Mouse (Mus musculus) lung, embryonic 16.5 days (tissue): ENCODE results near the gene Mef2c. TPM values are rescaled to one million over a fixed set of nuclear protein-coding genes. Genes with fewer than 3 reads are reported as not detected.

Experiments used
- ATAC-seq: fragments of 200-750 bp; cut with Nextera tagmentation; 2 replicates; pipeline ENCODE4 v1.8.0; 2017; ENCODE audit warnings: low read depth, mild to moderate bottlenecking, moderate library complexity
- H3K27ac ChIP-seq: fragments of 300-500 bp; sonication (generic); 2 replicates; pipeline ENCODE4 v1.5.1; 2014; ENCODE audit warnings: mild to moderate bottlenecking, control low read depth, low read length
- H3K27me3 ChIP-seq: fragments of 300-500 bp; sonication (generic); 2 replicates; pipeline ENCODE4 v1.6.1; 2014; ENCODE audit warnings: low read depth, low read length, mixed read lengths; ENCODE audit not compliant: control insufficient read depth, insufficient read depth
- H3K36me3 ChIP-seq: fragments of 300-500 bp; sonication (generic); 2 replicates; pipeline ENCODE4 v1.6.1; 2014; ENCODE audit warnings: low read length; ENCODE audit not compliant: control insufficient read depth, insufficient read depth
- H3K4me1 ChIP-seq: fragments of 300-500 bp; sonication (generic); replicated peaks from 2 replicates; pipeline ENCODE4 v1.6.1; 2014; ENCODE audit warnings: low read length, mixed read lengths; ENCODE audit not compliant: control insufficient read depth, insufficient read depth
- H3K4me2 ChIP-seq: fragments of 300-500 bp; sonication (generic); 2 replicates; pipeline ENCODE4 v1.6.1; 2014; ENCODE audit warnings: low read depth, low read length, control low read depth
- H3K4me3 ChIP-seq: fragments of 300-500 bp; sonication (generic); 2 replicates; pipeline ENCODE4 v1.5.1; 2014; ENCODE audit warnings: mild to moderate bottlenecking, low read length, control low read depth
- H3K9ac ChIP-seq: fragments of 300-500 bp; sonication (generic); 2 replicates; pipeline ENCODE4 v1.6.1; 2014; ENCODE audit warnings: low read length, control low read depth
- H3K9me3 ChIP-seq: fragments of 300-500 bp; sonication (generic); 2 replicates; pipeline ENCODE4 v1.6.1; 2016; ENCODE audit warnings: low read length; ENCODE audit not compliant: control insufficient read depth
- WGBS: fragments of 180-500 bp; shearing (Covaris S2); extraction: QIAGEN DNeasy Blood & Tissue Kit; methylation state at CpG from one replicate; pipeline ENCODE4 v1.1.7; 2014; 5-methylcytosine and 5-hydroxymethylcytosine counted together
- polyA plus RNA-seq: library from polyadenylated mRNA; unstranded; fragments of >200 nt; fragmentation: Nextera tagmentation; extraction: Ambion mirVana; gene quantifications from 2 replicates; pipeline ENCODE4 v1.2.1, GENCODE M21; 2015

Gene Mef2c
- 60.2 and 67.2 TPM in 2 replicates for polyA plus RNA-seq

DNA sequence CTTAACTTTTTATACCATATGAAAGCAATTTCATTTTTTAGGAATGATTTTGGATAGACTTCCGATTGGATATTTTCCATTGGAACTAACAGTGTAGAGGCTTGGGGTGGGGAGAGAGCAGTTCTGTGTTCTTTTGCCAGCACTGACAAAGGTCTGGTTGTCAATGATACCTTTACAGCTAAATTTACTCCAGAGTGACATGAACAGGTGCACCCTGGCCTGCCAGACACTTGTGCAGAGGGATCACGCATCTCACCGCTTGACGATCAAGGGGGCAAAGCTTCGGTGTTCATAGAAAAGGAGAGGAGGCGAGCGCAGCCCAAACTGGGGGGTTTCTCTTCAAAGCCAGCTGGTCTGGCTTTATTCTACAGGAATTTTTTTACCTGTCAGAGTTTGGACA, at the start of gene Mef2c:
Mef2c (plus strand) TSS at position 116 of the 400 bp plus-strand sequence.
- H3K27ac ChIP-seq, result no peak within 1 kb of the TSS
- 82% methylated on average over 7 of the region's 7 CpGs for WGBS
- no peak within 1 kb of the TSS for H3K9ac ChIP-seq
- no peak for ATAC-seq
- no peak within 1 kb of the TSS for H3K4me2 ChIP-seq
- H3K27me3 ChIP-seq, result no peaks in the 10 kb centered on the region
- H3K9me3 ChIP-seq, result no peaks in the 10 kb centered on the region
- no peak within 1 kb of the TSS for H3K4me3 ChIP-seq
- H3K36me3 ChIP-seq, result no peaks in the 10 kb centered on the region
- no peaks in the 10 kb centered on the region for H3K4me1 ChIP-seq

DNA sequence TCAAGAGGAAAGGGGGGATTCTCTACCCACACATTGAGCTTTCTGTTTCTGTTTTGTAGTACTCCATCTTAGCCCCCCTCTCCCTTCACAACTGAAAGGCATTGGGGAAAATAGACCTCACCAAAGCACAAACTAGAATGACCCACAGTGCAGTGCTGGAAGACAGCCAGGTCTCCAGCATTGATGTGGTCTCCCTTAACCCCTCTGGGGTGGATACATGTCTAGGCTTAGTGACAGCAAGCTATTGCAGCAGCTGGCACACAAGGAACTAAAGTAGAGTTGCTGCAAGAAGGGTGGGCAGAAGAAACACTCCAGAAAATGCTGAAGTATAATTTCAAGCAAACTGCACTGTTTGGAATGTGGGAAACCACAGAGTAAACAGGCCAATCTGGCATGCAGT, 45.1 kb upstream of the Mef2c start:
- Histone ChIP-seq H3K4me1 (no peaks in the 10 kb centered on the region), H3K9ac (no peak overlapping the region), H3K4me2 (no peak overlapping the region), H3K9me3 (no peaks in the 10 kb centered on the region), H3K4me3 (no peak overlapping the region), H3K36me3 (no peaks in the 10 kb centered on the region), H3K27me3 (no peaks in the 10 kb centered on the region), H3K27ac (no peak overlapping the region)
- peak; percentile 71 for ATAC-seq

DNA sequence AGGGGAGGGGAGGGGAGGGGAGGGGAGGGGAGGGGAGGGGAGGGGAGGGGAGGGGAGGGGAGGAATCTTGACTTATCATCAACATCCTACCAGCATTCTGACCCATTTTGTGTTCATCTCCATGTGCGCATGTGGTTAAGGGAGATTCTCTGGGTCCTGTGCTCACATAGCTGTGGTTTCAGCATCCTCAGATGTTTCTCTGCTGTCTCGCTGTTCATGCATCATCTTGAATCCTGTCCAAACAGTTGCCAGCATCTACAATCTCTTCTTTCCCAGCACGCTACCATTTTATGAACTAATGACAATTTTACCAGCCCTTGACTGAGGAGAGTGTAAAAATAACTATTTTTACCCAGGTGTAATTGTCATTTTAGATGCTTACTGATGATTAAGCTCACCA, 44.2 kb upstream of the Mef2c start:
- 84% methylated on average over 3 of the region's 3 CpGs for WGBS
- no peak for ATAC-seq
- no peak overlapping the region for H3K27ac ChIP-seq

DNA sequence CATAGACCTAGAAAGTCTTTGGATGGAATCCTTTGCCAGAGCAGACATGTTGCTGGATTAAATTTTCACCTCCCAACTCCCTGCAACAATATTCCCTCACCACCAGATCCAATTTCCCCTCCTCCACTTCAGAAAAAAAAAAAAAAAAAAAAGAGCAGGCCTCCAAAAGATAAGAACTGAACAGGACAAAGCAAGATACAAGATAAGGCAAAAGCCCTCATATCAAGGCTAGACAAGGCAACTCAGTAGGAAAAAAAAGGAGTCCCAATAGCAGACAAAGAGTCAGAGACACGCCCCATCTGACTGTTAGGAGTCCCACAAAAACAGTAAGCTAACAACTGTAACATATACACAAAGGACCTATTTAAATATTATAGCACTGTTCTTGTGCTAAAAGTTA, 43.2 kb upstream of the Mef2c start:
- H3K27ac ChIP-seq, result no peak overlapping the region
- H3K9ac ChIP-seq, result no peak overlapping the region
- H3K4me3 ChIP-seq, result no peak overlapping the region
- H3K27me3 ChIP-seq, result no peaks in the 10 kb centered on the region
- no peak overlapping the region for H3K4me2 ChIP-seq
- 79% methylated on average over 1 of the region's 1 CpGs for WGBS
- no peak for ATAC-seq
- H3K36me3 ChIP-seq, result no peaks in the 10 kb centered on the region
- no peaks in the 10 kb centered on the region for H3K9me3 ChIP-seq
- no peaks in the 10 kb centered on the region for H3K4me1 ChIP-seq

More for the DNA sequence above, 44.2 kb upstream of the Mef2c start:
- H3K4me1 ChIP-seq, result no peaks in the 10 kb centered on the region
- no peak overlapping the region for H3K4me3 ChIP-seq
- H3K4me2 ChIP-seq, result no peak overlapping the region
- H3K27me3 ChIP-seq, result no peaks in the 10 kb centered on the region
- H3K9me3 ChIP-seq, result no peaks in the 10 kb centered on the region
- no peaks in the 10 kb centered on the region for H3K36me3 ChIP-seq
- H3K9ac ChIP-seq, result no peak overlapping the region

DNA sequence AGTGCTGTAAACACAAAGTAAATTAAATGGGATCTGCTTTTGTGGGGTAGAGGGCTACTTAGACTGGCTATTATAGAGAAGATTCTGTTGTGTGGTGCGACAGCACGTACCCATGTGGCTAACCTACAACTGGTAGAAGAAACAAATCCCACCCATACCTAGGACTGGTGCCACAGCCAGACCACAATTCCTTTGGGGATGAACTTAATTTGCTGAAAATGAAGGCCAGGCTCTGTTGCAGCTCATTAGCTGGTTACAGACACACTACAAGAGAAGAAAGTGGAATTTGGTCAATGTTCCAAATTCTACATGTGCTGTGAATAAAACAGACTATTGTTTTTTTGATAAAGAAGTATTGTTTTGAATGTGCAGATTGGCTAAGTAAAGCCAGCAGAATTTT, 42.3 kb upstream of the Mef2c start:
- Histone ChIP-seq H3K27me3 (no peaks in the 10 kb centered on the region), H3K36me3 (no peaks in the 10 kb centered on the region), H3K4me1 (no peaks in the 10 kb centered on the region), H3K4me2 (no peak overlapping the region), H3K27ac (peak overlapping the region; percentile 74), H3K9me3 (no peaks in the 10 kb centered on the region), H3K9ac (no peak overlapping the region), H3K4me3 (no peak overlapping the region)
- ATAC-seq, result peak; percentile 41
- 82% methylated on average over 2 of the region's 2 CpGs for WGBS

DNA sequence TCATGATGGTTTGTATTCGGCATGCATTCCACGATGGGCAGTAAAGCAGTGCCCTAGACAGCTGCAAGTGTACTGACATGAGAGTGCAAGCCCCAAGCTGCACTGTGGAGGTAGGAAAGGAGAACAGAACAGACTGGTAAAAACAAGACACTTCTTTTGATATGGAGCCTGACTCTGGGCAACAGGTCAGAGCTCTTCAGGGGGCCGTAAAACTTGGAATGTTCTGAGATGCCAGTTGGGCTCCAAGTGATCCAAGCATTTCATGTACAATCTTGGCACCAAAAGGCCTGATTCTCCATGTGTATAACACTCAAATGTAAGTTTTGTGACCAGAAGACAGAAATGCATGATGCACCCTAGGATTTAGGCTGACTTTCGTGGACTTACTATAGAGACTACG, 37.1 kb upstream of the Mef2c start:
- H3K4me3 ChIP-seq, result no peak overlapping the region
- H3K9me3 ChIP-seq, result no peaks in the 10 kb centered on the region
- H3K27ac ChIP-seq, result no peak overlapping the region
- no peak overlapping the region for H3K4me2 ChIP-seq
- H3K27me3 ChIP-seq, result no peaks in the 10 kb centered on the region
- no peak overlapping the region for H3K9ac ChIP-seq
- H3K36me3 ChIP-seq, result no peaks in the 10 kb centered on the region
- WGBS, result 84% methylated on average over 5 of the region's 5 CpGs
- no peaks in the 10 kb centered on the region for H3K4me1 ChIP-seq
- no peak for ATAC-seq

DNA sequence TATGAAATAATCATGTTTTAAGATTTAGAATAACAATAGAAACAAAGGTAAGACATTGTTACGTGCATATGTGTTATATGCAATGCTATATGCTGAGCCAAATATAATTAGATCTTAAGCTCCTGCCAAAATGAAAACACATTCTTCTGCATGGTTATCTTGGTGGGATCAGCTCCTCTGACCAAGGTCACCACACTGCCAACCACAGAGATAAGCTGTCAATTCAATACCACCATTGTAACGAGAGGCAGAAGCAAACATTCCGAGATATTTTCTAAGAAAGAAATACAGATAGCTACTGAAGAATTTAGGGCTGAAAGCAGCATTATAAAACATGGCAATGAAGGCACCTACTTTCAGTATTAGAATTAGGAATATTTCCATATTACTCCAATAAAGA, 35.0 kb upstream of the Mef2c start:
- Histone ChIP-seq H3K9ac (no peak overlapping the region), H3K4me3 (no peak overlapping the region), H3K27ac (no peak overlapping the region), H3K4me2 (no peak overlapping the region), H3K27me3 (no peaks in the 10 kb centered on the region), H3K36me3 (no peaks in the 10 kb centered on the region), H3K4me1 (no peaks in the 10 kb centered on the region), H3K9me3 (no peaks in the 10 kb centered on the region)
- ATAC-seq, result no peak
- WGBS, result 60% methylated on average over 3 of the region's 3 CpGs

DNA sequence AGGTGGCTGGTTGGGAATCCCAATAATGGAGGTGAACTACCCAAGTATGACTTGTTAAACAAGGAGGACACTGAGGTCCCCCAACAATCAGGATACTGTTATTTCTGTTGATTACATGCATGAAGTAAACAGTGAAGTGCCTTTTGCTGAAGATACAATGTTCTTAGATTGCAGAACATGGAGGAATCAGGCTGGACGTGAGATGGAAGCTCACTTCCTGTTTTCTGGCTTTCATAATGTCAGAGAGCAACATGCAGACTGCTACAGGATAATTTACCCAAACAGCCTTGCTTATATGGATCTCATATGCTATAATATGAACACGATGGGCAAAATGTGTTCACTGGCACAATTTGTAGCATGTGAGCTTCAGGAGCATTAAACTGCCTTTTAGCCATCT, 30.1 kb upstream of the Mef2c start:
- 82% methylated on average over 2 of the region's 2 CpGs for WGBS
- no peak overlapping the region for H3K4me2 ChIP-seq
- H3K36me3 ChIP-seq, result no peaks in the 10 kb centered on the region
- H3K4me3 ChIP-seq, result no peak overlapping the region
- no peaks in the 10 kb centered on the region for H3K9me3 ChIP-seq
- no peak for ATAC-seq
- no peaks in the 10 kb centered on the region for H3K4me1 ChIP-seq
- no peaks in the 10 kb centered on the region for H3K27me3 ChIP-seq
- H3K27ac ChIP-seq, result no peak overlapping the region
- no peak overlapping the region for H3K9ac ChIP-seq

DNA sequence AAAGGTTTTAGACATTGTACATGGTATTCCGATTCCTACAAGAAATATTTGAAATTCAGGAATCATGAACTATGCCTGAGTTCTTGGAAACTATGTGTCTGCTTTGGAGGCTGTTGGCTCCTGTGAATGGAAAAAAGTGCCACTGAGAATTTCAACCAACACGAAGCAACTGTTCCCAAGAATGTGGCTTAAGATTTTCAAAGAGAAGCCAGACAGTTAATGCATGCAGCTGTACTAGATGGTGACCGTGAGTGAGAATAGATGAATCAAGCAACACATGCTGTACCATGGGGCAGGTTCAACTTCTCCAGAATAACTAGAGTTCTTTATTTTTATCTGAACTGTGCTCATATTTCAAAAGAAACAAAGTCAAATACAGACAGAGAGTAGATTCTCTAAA, 23.4 kb upstream of the Mef2c start:
- Histone ChIP-seq H3K27ac (no peak overlapping the region), H3K4me3 (no peak overlapping the region), H3K4me2 (no peak overlapping the region), H3K4me1 (0 out of 2 replicates have a peak, but pooled peaks cover 3% of the 10 kb centered on the region), H3K27me3 (no peaks in the 10 kb centered on the region), H3K9ac (no peak overlapping the region), H3K36me3 (no peaks in the 10 kb centered on the region), H3K9me3 (no peaks in the 10 kb centered on the region)
- WGBS, result 58% methylated on average over 3 of the region's 3 CpGs
- ATAC-seq, result no peak

DNA sequence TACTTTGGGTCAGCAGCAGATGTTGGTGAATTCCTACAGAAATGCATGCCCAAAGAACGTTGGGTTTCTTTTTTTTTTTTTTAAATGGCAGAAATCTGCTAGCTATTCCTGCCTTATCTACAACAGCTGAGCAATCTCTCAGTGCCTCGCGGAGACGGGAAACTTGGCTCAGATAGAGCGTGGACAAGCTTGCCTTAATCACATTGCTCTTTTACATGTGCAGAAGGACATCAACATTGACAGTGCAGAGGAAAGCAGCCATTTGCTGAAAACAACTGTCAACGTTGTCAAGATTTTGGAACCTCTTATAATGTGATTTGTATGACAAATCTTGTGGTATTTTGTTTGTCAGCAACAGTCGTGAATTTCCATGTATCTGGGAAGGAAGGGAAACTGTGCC, 22.5 kb upstream of the Mef2c start:
- no peaks in the 10 kb centered on the region for H3K9me3 ChIP-seq
- H3K27me3 ChIP-seq, result no peaks in the 10 kb centered on the region
- H3K4me1 ChIP-seq, result 0 out of 2 replicates have a peak, but pooled peaks cover 3% of the 10 kb centered on the region
- ATAC-seq, result peak; percentile 90
- no peak overlapping the region for H3K27ac ChIP-seq
- H3K4me3 ChIP-seq, result no peak overlapping the region
- H3K36me3 ChIP-seq, result no peaks in the 10 kb centered on the region
- H3K4me2 ChIP-seq, result no peak overlapping the region
- 39% methylated on average over 7 of the region's 7 CpGs for whole genome bisulfite sequencing
- no peak overlapping the region for H3K9ac ChIP-seq
